ENCODE assay signal across 23 mouse cellular contexts in the genomic region with DNA sequence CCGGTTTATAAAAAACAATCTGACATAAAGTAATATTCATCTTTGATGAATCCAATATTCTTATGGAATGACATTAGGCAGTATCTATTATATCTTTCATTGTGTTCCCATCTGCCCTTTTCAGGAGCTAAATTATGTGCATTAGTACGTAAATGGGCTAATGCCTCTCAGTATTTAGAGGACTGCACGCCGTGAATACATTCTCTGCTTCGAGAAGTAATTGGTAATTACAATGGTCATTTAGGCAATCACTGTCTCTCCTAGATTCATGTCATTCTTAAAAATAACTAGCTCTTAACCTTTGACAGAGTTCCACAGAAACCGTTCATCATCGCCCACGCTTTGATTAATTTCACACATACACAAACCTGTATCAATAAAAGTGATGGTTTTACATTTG. TPM values are rescaled to one million over a fixed set of nuclear protein-coding genes. Genes with fewer than 3 reads are reported as not detected.
DNase-seq lines count a peak whose midpoint lies in the region; ATAC-seq and TF ChIP-seq lines count a peak whose summit lies in the region.
"Had no signal": no experiment of that assay in that cellular context is flagged by ENCODE, and none has a peak within 500 bp of the region (broad histone marks: within the 10 kb centered on the region; RNA-seq: fewer than 3 reads in every experiment).

No protein-coding gene starts in this region.

- H3K4me2 ChIP-seq in forebrain, embryonic 14.5 days (ENCODE audit: low read length), result no peak overlapping the region
- H3K4me2 ChIP-seq in forebrain, embryonic 13.5 days, result no peak overlapping the region
- peak overlapping the region; percentile 6; the same call in 1 of the 2 replicates for H3K4me2 ChIP-seq in hindbrain, embryonic 14.5 days (replicated peaks)
- no peak overlapping the region for H3K4me2 ChIP-seq in hindbrain, embryonic 11.5 days (replicated peaks; ENCODE audit: low read depth, low read length)
- H3K4me2 ChIP-seq: embryonic facial prominence, embryonic 12.5 days had no signal

- no peak for TF ChIP-seq POLR2A in cortical plate, adult 2 months (IDR thresholded peaks at IDR 0.05; ENCODE audit: extremely low read depth, insufficient read depth, low read length)

- no peak for ATAC-seq in forebrain, embryonic 14.5 days
- no peak for ATAC-seq in forebrain, embryonic 13.5 days
- ATAC-seq in hindbrain, embryonic 14.5 days (ENCODE audit: low FRiP score), result no peak
- no peak for ATAC-seq in hindbrain, embryonic 11.5 days (ENCODE audit: low FRiP score)
- ATAC-seq: forebrain, embryonic 16.5 days had no signal

- 37% methylated on average over 8 of the region's 8 CpGs for WGBS in forebrain, embryonic 14.5 days
- WGBS in forebrain, embryonic 13.5 days, result 38% methylated on average over 8 of the region's 8 CpGs
- WGBS in hindbrain, embryonic 14.5 days, result 48% methylated on average over 8 of the region's 8 CpGs
- WGBS in hindbrain, embryonic 11.5 days, result 72% methylated on average over 8 of the region's 8 CpGs

- H3K4me3 ChIP-seq in forebrain, embryonic 14.5 days (ENCODE audit: low read depth, low read length), result no peak overlapping the region
- no peak overlapping the region for H3K4me3 ChIP-seq in forebrain, embryonic 13.5 days
- no peak overlapping the region for H3K4me3 ChIP-seq in hindbrain, embryonic 14.5 days (replicated peaks; ENCODE audit: low read length)
- no peak overlapping the region for H3K4me3 ChIP-seq in hindbrain, embryonic 11.5 days (ENCODE audit: low read depth, low read length)
- peak overlapping the region; percentile 36; the same call in 1 of the 2 replicates for H3K4me3 ChIP-seq in cortical plate, adult 2 months (ENCODE audit: insufficient read depth, low read length)
- H3K4me3 ChIP-seq: embryonic facial prominence, embryonic 10.5 days; embryonic facial prominence, embryonic 12.5 days had no signal

- H3K9me3 ChIP-seq in forebrain, embryonic 14.5 days (replicated peaks; ENCODE audit: control insufficient read depth, low read length), result no peaks in the 10 kb centered on the region
- H3K9me3 ChIP-seq in forebrain, embryonic 13.5 days (replicated peaks), result no peaks in the 10 kb centered on the region
- no peaks in the 10 kb centered on the region for H3K9me3 ChIP-seq in hindbrain, embryonic 14.5 days (ENCODE audit: control insufficient read depth, low read length)
- H3K9me3 ChIP-seq in hindbrain, embryonic 11.5 days (ENCODE audit: control insufficient read depth, low read length), result no peaks in the 10 kb centered on the region
- H3K9me3 ChIP-seq: embryonic facial prominence, embryonic 10.5 days; embryonic facial prominence, embryonic 12.5 days had no signal

- H3K9ac ChIP-seq in forebrain, embryonic 14.5 days (ENCODE audit: low read length), result no peak overlapping the region
- H3K9ac ChIP-seq in forebrain, embryonic 13.5 days, result no peak overlapping the region
- no peak overlapping the region; the same call in 1 of the 2 replicates for H3K9ac ChIP-seq in hindbrain, embryonic 14.5 days
- no peak overlapping the region for H3K9ac ChIP-seq in hindbrain, embryonic 11.5 days (ENCODE audit: low read depth, low read length)
- H3K9ac ChIP-seq: embryonic facial prominence, embryonic 12.5 days had no signal

- DNase-seq in forebrain, embryonic 14.5 days (ENCODE audit: low spot score), result peak; percentile 35
- no peak for DNase-seq in hindbrain, embryonic 14.5 days (ENCODE audit: low spot score)
- DNase-seq in hindbrain, embryonic 11.5 days (ENCODE audit: low spot score), result no peak
- DNase-seq in retina, embryonic 14.5 days (ENCODE audit: low spot score), result peak; percentile 21
- DNase-seq in retina, postnatal 1 day, result no peak
- DNase-seq in heart, postnatal 4 days, result no peak
- DNase-seq: adrenal gland, adult 8-10 months; adrenal gland, postnatal 14 days; adrenal gland, postnatal 36 days; cerebellum, adult 11 months; cerebellum, adult 18-20 months; cerebellum, adult 8-10 months; cerebellum, adult 9-11 months; cerebellum, postnatal 14 days; cerebellum, postnatal 36 days had no signal

- no peaks in the 10 kb centered on the region for H3K27me3 ChIP-seq in forebrain, embryonic 14.5 days (replicated peaks; ENCODE audit: control insufficient read depth, insufficient read depth, low read length)
- H3K27me3 ChIP-seq in forebrain, embryonic 13.5 days, result peaks cover 12% of the 10 kb centered on the region
- no peaks in the 10 kb centered on the region for H3K27me3 ChIP-seq in hindbrain, embryonic 14.5 days (ENCODE audit: control insufficient read depth, insufficient read depth, low read length)
- no peaks in the 10 kb centered on the region for H3K27me3 ChIP-seq in hindbrain, embryonic 11.5 days (ENCODE audit: control insufficient read depth, insufficient read depth, low read length)
- H3K27me3 ChIP-seq: embryonic facial prominence, embryonic 12.5 days had no signal

- H3K36me3 ChIP-seq in forebrain, embryonic 14.5 days (ENCODE audit: control insufficient read depth, insufficient read depth, low read length), result no peaks in the 10 kb centered on the region
- no peaks in the 10 kb centered on the region for H3K36me3 ChIP-seq in forebrain, embryonic 13.5 days (ENCODE audit: poor library complexity, severe bottlenecking)
- H3K36me3 ChIP-seq in hindbrain, embryonic 14.5 days (replicated peaks; ENCODE audit: control insufficient read depth, insufficient read depth), result no peaks in the 10 kb centered on the region
- no peaks in the 10 kb centered on the region for H3K36me3 ChIP-seq in hindbrain, embryonic 11.5 days (ENCODE audit: control insufficient read depth, insufficient read depth, low read length)
- H3K36me3 ChIP-seq: embryonic facial prominence, embryonic 10.5 days; embryonic facial prominence, embryonic 12.5 days had no signal

- no peak for TF ChIP-seq CTCF in cortical plate, adult 2 months (IDR thresholded peaks at IDR 0.05; ENCODE audit: extremely low read depth, insufficient read depth, low read length)

- H3K4me1 ChIP-seq in forebrain, embryonic 14.5 days (ENCODE audit: control insufficient read depth, insufficient read depth, low read length), result peaks cover 12% of the 10 kb centered on the region
- H3K4me1 ChIP-seq in forebrain, embryonic 13.5 days, result peaks cover 25% of the 10 kb centered on the region
- peaks cover 10% of the 10 kb centered on the region for H3K4me1 ChIP-seq in hindbrain, embryonic 14.5 days (replicated peaks; ENCODE audit: control insufficient read depth, insufficient read depth, low read length)
- H3K4me1 ChIP-seq in hindbrain, embryonic 11.5 days (replicated peaks; ENCODE audit: control insufficient read depth, insufficient read depth, low read length), result peaks cover 2% of the 10 kb centered on the region; the same call in 1 of the 2 replicates
- no peaks in the 10 kb centered on the region for H3K4me1 ChIP-seq in cortical plate, adult 2 months (ENCODE audit: control insufficient read depth, insufficient read depth, low read length)

- no peak overlapping the region for H3K27ac ChIP-seq in forebrain, embryonic 14.5 days (ENCODE audit: low read depth, low read length)
- H3K27ac ChIP-seq in forebrain, embryonic 13.5 days, result no peak overlapping the region
- no peak overlapping the region for H3K27ac ChIP-seq in hindbrain, embryonic 14.5 days
- H3K27ac ChIP-seq in hindbrain, embryonic 11.5 days (ENCODE audit: low read depth, low read length), result no peak overlapping the region
- H3K27ac ChIP-seq in cortical plate, adult 2 months (ENCODE audit: insufficient read depth, low read length), result no peak overlapping the region
- H3K27ac ChIP-seq: embryonic facial prominence, embryonic 10.5 days; embryonic facial prominence, embryonic 12.5 days had no signal

RNA-seq across cellular contexts. Expression of a gene that starts 60.0 kb away (rescaled TPM):
- polyA plus RNA-seq in forebrain, embryonic 14.5 days (2014; fragmentation: Nextera tagmentation; extraction: Ambion mirVana), result 21.8 and 26.2 TPM in 2 replicates
- polyA plus RNA-seq in forebrain, embryonic 13.5 days (2015; fragmentation: Nextera tagmentation; extraction: Ambion mirVana), result 39.7 and 42.0 TPM in 2 replicates
- 35.6 and 43.0 TPM in 2 replicates for polyA plus RNA-seq in hindbrain, embryonic 14.5 days (2014; fragmentation: Nextera tagmentation; extraction: Ambion mirVana)
- 27.0 and 34.2 TPM in 2 replicates for polyA plus RNA-seq in hindbrain, embryonic 11.5 days (2014; fragmentation: Nextera tagmentation; extraction: Ambion mirVana)
- 16.0 and 16.5 TPM in 2 replicates for polyA plus RNA-seq in cortical plate, adult 2 months (2012; rRNA removed)
- total RNA-seq in heart, postnatal 4 days (2021), result 10 to 100 TPM; 17.3 to 18.5 TPM
- total RNA-seq: common myeloid progenitor, adult 5-6 weeks; MEL had no signal
- polyA plus RNA-seq: C2C12 had no signal

Comparison
In these comparisons a context has a peak if more than half of its experiments do, and no peak if none do; other contexts are left out.
1. DNase-seq: peak in forebrain, embryonic 14.5 days (single experiment) and retina, embryonic 14.5 days (single experiment); none in hindbrain, embryonic 14.5 days (single experiment), hindbrain, embryonic 11.5 days (single experiment), retina, postnatal 1 day (single experiment) and heart, postnatal 4 days (single experiment).